Mouse (Mus musculus) embryonic fibroblast, embryonic 13.5 days (primary cell): ENCODE data around the gene Gm20855. TPM values are rescaled to one million over a fixed set of nuclear protein-coding genes. Genes with fewer than 3 reads are reported as not detected.
"Not testable (repeated sequence)": the region's sequence is repeated elsewhere in the genome, so short reads cannot be mapped to it uniquely, and the experiment has no call there.

ENCODE experiments used
- H3K27ac ChIP-seq: 2 replicates; pipeline ENCODE4 v1.5.1; 2012; ENCODE audit warnings: low read length, control low read depth, inconsistent platforms; ENCODE audit not compliant: insufficient read depth
- H3K4me1 ChIP-seq: 2 replicates; pipeline ENCODE4 v1.6.1; 2011; ENCODE audit warnings: low read length; ENCODE audit not compliant: control insufficient read depth, insufficient read depth
- H3K4me3 ChIP-seq: 2 replicates; pipeline ENCODE4 v1.5.1; 2011; ENCODE audit warnings: mild to moderate bottlenecking, control low read depth, low read length; ENCODE audit not compliant: insufficient read depth
- polyA plus RNA-seq: library from polyadenylated mRNA; stranded (reverse); fragments of >200 nt; gene quantifications from 2 replicates; pipeline ENCODE4 v1.2.4, GENCODE M21; 2011; ENCODE audit warnings: low read depth; ENCODE audit not compliant: missing spikeins, insufficient read length

Gene Gm20855
- polyA plus RNA-seq: not detected in 2 replicates

GRCm38 (mm10) chrY:35131733-35132132 lies at the start of gene Gm20855:
TSS of gene Gm20855 (minus strand) at chrY:35131833.
- not testable (repeated sequence) for H3K27ac ChIP-seq, H3K4me1 ChIP-seq, H3K4me3 ChIP-seq
